Mouse (Mus musculus) heart, postnatal 36 days (tissue): ENCODE results near the gene Sox30. TPM values are rescaled to one million over a fixed set of nuclear protein-coding genes. Genes with fewer than 3 reads are reported as not detected.

Experiments
- DNase-seq, 2 experiments: peaks; one replicate each; pipeline ENCODE4 v3.0.0; 2021 to 2022
- intact Hi-C: fragments of 180-260 bp; cut with DNase I; formaldehyde crosslinking; loops from one replicate; pipeline ENCODE4 v1.15.1; 2025
- total RNA-seq, 2 experiments: library from RNA; stranded (reverse); gene quantifications; 2 replicates each; pipeline ENCODE4 v1.2.3; 2021

The Sox30 gene
- total RNA-seq, result under 1 TPM; 0.14 to 0.17 TPM

DNA sequence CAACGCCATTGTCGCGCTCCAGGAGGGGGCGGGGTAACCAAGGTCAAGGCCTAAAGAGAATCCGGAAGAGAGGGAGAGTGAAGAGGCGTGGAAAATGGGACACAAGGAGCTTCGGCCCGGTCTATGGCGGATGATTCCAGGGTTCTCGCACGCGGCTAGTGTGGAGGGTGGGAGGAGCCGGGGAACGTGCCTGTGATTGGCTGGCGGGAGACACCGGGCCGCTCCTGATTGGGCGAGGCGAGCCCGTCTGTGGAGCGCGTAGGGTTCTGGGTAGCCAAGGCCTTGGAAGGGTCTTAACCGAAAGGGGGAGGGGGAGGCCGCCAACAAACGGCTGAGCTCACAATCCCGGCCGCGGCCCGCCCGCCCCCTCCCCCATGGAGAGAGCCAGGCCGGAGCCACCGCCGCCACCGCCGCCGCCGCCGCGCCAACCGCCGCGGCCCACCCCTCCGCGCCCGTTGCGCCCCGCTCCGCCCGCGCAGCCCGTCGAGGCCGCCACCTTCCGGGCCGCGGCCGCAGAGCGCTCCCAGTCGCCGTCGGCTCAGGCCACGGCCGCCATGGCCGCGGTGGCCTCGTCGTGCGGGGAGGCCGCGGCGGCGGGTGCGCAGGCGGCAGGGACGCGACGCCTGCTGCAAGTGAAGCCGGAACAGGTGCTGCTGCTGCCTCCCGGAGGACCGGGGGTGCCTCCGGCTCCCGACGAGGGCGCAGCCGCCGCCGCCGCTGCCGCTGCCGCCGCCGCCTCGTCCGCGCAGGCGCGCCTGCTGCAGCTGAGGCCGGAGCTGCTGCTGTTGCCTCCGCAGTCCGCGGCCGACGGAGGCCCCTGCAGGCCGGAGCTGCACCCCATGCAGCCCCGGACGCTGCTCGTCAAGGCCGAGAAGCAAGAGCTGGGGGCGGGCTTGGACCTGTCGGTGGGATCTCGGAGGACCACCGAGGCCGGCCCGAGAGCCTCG is at the start of gene Sox30:
TSS of gene Sox30 (plus strand) at position 365 of the 947 bp plus-strand sequence.
- peak; percentile 43 to 63 for DNase-seq
- intact Hi-C loops, result no loop called here

DNA sequence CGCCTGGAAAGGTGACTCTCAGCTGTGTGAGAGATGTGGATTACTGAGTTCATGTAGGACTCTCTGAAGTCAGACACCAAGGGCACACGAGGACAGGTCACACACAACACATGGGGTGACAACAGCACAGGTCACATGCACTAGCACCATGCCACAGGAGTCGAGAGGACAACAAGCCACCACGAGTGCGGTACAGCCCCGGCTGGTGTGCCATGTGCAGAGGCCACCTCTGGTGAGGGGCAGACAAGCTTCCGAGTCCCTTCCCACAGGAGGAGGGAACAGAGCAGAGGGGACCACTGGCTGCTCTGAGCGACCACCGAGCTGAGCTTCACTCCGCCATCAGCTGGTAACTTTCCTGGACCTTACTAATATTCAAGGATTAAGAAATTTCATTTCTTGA is 47.3 kb upstream of the Sox30 start:
- DNase-seq, result no peak
- intact Hi-C loops, result no loop called here

DNA sequence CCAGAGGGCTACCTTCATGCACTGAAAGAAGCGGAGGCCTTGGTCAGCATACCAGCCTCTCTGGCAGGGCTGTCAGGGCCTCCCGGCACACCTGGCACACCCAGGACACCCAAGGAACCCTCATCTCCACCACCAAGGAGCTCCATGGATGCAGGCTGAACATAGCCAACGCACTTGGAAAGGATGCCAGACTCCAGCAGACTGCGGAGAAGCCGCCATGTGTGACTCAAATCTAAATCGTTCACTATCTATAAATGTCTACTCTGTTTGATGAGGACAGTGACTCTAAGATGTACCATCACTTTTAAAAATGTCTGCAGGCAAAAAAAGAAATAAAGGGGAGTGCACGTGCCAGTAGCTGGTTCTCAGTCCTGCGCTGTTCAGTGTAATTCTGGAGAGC is 42.6 kb upstream of the Sox30 start:
- DNase-seq, result no peak
- intact Hi-C loops, result no loop called here

- DNase-seq, result no peak
- intact Hi-C loops, result no loop called here
Observed at GRCm38 (mm10) chr11:45938917-45939316, 41.2 kb upstream of the Sox30 start.

- intact Hi-C loops, result loop anchor here (5.0 kb wide), 1 partner anchor 495 kb away; the partner anchor contains the start of gene Med7
- no peak for DNase-seq
Observed at GRCm38 (mm10) chr11:45942281-45942680, 37.8 kb upstream of the Sox30 start.

DNA sequence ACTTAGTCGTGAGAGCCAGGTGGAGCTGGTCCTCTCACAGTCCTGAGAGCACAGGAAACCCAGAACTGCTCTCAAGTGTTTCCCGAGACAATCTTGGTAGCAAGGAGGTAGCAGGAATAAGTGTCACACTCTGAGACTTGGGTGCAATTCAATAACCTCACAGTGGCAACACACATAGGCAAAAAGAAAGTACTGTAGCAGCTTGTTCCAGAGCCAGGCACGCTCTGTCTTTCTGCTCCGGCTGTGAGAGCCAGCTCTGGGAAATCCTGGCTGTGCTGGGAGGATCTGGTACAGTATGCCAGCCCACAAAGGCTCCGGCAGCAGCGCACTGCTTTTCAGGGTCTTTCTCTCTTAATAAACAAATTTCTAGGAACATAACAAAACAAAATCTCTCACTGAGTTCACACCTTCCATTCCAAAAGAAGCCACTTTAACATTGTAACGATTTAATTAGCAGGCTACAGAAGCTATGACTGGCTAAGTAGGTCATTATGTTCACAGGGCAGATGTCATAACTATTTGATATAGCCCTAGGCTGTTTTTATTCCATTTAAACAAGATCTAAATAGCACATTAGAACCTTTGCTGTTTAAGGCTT is 36.9 kb upstream of the Sox30 start:
- intact Hi-C loops, result loop anchor here (5.0 kb wide), 1 partner anchor 494 kb away; the partner anchor contains the start of gene Med7
- DNase-seq, result peak in 1 of 2 experiments; percentile 25

DNA sequence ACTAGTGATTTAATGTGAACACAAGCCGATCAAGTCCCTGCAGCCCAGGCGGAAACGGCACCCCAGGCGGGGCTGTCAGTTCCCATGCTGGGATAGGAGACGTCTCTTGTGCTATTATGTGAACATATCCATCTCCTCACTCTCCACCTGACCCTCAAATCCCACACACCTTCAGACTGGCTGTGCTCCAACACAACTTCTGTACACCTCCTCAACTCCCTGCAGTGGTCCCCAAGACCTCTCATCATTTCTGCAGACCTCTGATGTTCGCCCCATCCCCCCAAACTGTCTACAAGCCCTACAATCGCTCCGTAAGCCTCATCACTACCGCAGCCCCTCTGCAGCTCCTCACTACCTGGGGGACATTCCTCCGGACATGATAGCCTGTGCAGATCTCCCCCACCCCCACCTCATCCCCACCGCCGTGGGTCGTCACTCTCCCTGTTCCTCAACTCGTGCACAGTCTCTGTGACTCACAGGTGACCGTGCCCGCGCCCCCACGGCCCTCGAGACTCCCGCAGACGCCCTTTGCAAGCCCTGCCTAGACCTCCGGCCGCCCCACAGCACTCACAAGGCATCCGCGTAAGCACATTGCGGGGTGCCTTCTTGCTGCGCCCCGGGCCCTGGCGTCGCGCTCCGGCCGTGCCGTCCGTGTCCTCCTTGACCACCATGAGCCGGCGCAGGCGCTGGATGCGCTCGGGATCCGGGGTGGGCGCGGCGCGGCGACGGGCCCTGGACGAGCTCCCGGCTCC is 36.0 kb upstream of the Sox30 start:
- DNase-seq, result no peak
- intact Hi-C loops, result loop anchor here (5.0 kb wide), 1 partner anchor 493 kb away; the partner anchor contains the start of gene Med7

GRCm38 (mm10) chr11:45944643-45945156 is 35.4 kb upstream of the Sox30 start, which contains the start of gene Lsm11:
TSS of gene Lsm11 (minus strand) at chr11:45944935.
- DNase-seq, result peak; percentile 99 to 100
- intact Hi-C loops, result loop anchor here (5.0 kb wide), 3 partner anchors 183 to 493 kb away; partner anchors contain the start of gene Med7

GRCm38 (mm10) chr11:45946796-45947195 is 33.3 kb upstream of the Sox30 start:
- intact Hi-C loops, result loop anchor here (5.0 kb wide), 2 partner anchors 181 to 271 kb away; no protein-coding TSS in a partner anchor

GRCm38 (mm10) chr11:45947491-45947890 is 32.6 kb upstream of the Sox30 start:
- DNase-seq, result no peak
- intact Hi-C loops, result loop anchor here (5.0 kb wide), 2 partner anchors 180 to 270 kb away; no protein-coding TSS in a partner anchor

More at GRCm38 (mm10) chr11:45946796-45947195, 33.3 kb upstream of the Sox30 start:
- no peak for DNase-seq

DNA sequence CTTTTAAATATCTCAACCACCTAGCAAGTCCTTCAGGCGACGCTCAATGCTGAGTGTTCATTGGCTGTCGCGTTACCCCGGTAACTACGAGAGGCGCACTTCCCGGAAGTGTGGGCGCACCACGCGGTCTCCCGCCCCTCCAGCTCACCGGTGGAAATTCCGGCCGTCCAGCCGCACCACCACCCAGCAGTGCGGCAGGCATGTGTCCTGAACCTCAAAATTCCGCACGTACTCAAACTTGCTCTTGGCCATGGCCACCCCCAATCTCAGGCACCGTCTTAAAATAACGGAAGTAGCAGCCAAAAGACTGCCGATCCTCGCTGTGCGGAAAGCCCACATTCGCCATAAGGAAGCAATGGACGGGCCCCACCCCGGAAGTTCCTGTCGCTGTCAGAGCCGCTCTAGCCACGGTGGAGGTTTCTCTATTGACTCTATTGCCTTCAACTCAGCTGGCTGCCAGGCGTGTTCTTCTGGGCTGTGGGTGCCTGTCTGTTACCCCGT is 24.9 kb upstream of the Sox30 start, which contains the start of gene Thg1l:
TSS of gene Thg1l (minus strand) at position 368 of the 501 bp plus-strand sequence.
- intact Hi-C loops, result no loop called here
- peak; percentile 89 to 95 for DNase-seq

DNA sequence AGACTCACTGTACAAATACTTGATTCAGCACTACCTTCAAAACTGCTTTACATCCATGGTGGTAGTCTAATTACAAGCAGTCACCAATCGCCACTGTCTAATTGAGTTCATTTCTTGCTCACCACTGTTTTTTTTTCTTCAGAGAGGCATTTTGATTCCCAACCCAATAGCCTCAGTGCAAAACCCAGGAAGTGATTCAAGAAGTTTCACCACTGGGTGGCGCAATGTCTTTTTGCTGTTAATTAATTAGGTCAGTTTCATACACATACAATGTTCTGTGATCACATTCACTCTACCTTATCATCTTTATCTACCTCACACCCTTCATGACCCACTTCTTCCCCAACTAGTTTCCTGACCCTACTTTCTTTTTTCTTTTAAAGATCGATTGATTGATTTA is 20.5 kb upstream of the Sox30 start:
- intact Hi-C loops, result no loop called here
- no peak for DNase-seq

GRCm38 (mm10) chr11:45960003-45960402 is 20.1 kb upstream of the Sox30 start:
- no peak for DNase-seq
- intact Hi-C loops, result no loop called here

DNA sequence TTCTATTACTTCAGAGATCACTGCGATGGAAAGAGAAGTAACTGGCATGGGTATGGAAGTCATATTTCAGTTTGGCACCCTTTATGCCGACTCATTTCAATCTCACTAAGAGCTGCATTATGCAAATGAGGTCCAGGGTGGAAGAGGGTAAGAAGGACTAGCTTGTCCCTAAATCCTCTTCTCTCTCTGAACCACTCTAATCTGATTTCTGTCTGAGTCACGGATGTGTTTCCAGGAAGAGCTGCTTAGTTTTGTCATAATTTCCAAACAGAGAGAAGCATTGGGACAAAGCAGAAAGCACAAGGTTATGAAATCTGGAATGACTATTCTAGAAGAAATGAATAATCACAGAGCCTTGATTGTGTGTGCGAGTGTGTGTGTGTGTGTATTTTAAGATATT is 13.2 kb upstream of the Sox30 start:
- intact Hi-C loops, result no loop called here
- DNase-seq, result no peak

- no peak for DNase-seq
- intact Hi-C loops, result no loop called here
Observed at GRCm38 (mm10) chr11:45968466-45968865, 11.6 kb upstream of the Sox30 start.

- intact Hi-C loops, result no loop called here
- DNase-seq, result no peak
Observed at GRCm38 (mm10) chr11:45973635-45974034, 6.5 kb upstream of the Sox30 start.

- DNase-seq, result no peak
- intact Hi-C loops, result no loop called here
Observed at GRCm38 (mm10) chr11:45974466-45974865, 5.6 kb upstream of the Sox30 start.

GRCm38 (mm10) chr11:45976061-45976460 is 4.0 kb upstream of the Sox30 start:
- intact Hi-C loops, result no loop called here

DNA sequence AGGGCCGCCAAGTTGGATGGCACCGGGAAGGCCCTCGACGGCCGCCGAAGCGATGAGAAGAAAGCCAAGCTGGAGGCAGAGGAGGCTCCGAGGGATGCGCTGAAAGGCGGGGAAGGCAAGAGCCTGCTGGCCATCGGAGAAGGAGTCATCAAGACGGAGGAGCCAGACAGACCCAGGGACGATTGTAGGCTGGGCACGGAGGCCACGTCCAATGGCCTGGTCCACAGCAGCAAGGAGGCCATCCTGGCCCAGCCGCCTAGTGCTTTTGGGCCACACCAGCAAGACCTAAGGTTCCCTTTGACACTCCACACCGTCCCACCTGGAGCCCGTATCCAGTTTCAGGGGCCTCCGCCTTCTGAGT is 763 bp downstream of the Sox30 start:
- intact Hi-C loops, result no loop called here
- DNase-seq, result no peak

More at GRCm38 (mm10) chr11:45976061-45976460, 4.0 kb upstream of the Sox30 start:
- no peak for DNase-seq

GRCm38 (mm10) chr11:45991604-45992003 is 11.5 kb downstream of the Sox30 start:
- DNase-seq, result peak in 1 of 2 experiments; percentile 18
- intact Hi-C loops, result no loop called here
